Mouse (Mus musculus) gastrocnemius, adult 2 months (tissue): ENCODE results near the gene Nsd2. TPM values are rescaled to one million over a fixed set of nuclear protein-coding genes. Genes with fewer than 3 reads are reported as not detected.
"Not testable (repeated sequence)": the region's sequence is repeated elsewhere in the genome, so short reads cannot be mapped to it uniquely, and the experiment has no call there.

Experiments used
- DNase-seq: peaks from one replicate; pipeline ENCODE4 v3.0.0; 2022
- H3K27ac ChIP-seq: fragments of 200-600 bp; 2 replicates; pipeline ENCODE4 v1.8.1; 2022; ENCODE audit warnings: mild to moderate bottlenecking
- H3K4me3 ChIP-seq: fragments of 200-600 bp; 2 replicates; pipeline ENCODE4 v1.8.1; 2022; ENCODE audit warnings: mild to moderate bottlenecking, moderate library complexity
- CTCF ChIP-seq: fragments of 200-600 bp; IDR thresholded peaks from 2 replicates; pipeline ENCODE4 v1.8.1; 2022; ENCODE audit warnings: antibody characterized with exemption, mild to moderate bottlenecking, moderate library complexity
- intact Hi-C: fragments of 180-260 bp; cut with DNase I; formaldehyde crosslinking; loops from one replicate; pipeline ENCODE4 v1.15.1; 2025
- microRNA-seq: library from miRNA; unstranded; fragments of <30 nt; microRNA quantifications from one replicate; pipeline ENCODE4 v1.2.0, GENCODE M21; 2021
- total RNA-seq, 2 experiments: library from RNA; stranded (reverse); gene quantifications; 2 replicates each; pipeline ENCODE4 v1.2.3; 2021

Nsd2 gene
- total RNA-seq, 2 experiments from 2014 or later: 9.7 to 10.6 TPM

DNA sequence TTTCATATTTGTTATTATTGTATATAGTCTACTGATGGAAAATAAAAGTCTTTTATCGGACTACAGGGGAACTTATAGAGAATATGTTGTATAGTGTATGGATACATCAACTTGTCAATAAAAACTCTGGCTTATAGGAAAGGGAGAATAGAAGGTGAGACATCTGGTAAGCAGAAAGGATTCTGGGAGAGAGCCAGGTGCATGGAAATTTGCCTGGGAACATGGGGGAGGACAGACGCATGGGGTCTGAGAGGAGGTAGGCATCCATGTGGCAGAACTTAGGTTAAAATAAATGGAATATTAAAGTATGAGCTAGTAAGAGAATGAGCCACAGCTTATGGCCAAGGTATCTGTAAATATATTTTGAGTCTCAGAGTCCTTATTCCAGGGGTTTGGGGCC, 99.5 kb downstream of the Nsd2 start:
- H3K4me3 ChIP-seq: no peak overlapping the region
- intact Hi-C loops: no loop called here
- no peak for TF ChIP-seq CTCF

DNA sequence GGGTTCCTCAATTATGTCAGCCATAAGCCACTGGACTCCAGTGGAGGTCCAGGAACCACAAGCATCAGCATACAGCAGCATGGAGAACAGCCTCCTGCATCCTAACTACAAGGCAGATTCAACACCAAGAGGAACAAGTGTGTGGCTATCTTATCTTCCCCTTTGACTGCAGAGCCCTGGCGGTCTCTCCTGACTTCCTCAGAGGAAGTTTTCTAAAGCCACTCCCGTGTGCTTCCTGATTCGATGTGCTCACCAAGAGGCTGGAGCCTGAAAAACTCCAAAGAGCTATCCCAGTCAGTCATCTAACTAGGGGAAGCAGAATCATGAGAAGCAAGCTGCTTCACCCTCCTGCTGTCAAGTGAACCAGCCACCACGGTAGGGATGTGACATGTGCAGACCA, 100.4 kb downstream of the Nsd2 start:
- TF ChIP-seq CTCF: no peak
- H3K27ac ChIP-seq: peak overlapping the region; percentile 76
- no peak overlapping the region for H3K4me3 ChIP-seq
- DNase-seq: no peak
- intact Hi-C loops: no loop called here

More for the DNA sequence above, 99.5 kb downstream of the Nsd2 start:
- no peak for DNase-seq
- no peak overlapping the region for H3K27ac ChIP-seq

DNA sequence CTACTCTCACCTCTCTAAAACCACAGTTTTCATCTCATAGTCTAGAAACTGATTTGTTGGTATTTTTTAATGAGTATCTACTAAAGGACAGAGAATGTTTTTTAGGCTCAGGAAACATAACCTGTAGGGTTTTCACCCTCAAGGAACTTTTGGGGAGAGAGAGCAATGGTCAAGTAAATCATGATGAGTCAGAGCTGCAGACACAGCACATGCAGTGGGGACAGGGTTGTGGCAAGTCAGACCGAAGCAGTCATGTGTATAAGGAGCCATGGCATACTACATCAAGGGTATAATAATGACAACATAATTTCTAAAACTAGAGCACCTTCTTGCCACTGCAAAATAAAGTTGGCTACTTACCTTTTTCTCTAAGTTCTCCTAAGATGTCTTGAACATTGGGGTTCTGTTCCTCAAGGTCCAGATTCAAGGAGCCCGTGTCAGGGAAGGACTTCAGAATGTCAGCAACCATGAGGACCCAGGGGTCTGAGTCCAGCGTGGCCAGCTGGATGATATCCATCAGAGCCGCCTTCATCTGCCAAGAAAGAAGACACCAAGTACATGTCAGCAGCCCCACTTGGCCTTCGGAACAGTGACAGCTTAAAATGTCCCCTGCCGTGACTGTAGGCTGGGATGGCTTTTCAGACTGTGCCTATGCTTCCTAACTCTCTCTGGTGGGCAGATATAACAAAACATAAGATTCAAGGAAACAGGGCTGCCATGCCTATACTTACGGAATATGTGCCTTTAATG, 101.1 kb downstream of the Nsd2 start:
- TF ChIP-seq CTCF: no peak
- peak overlapping the region; percentile 76 for H3K27ac ChIP-seq
- peak; percentile 78 for DNase-seq
- no peak overlapping the region for H3K4me3 ChIP-seq
- intact Hi-C loops: no loop called here

DNA sequence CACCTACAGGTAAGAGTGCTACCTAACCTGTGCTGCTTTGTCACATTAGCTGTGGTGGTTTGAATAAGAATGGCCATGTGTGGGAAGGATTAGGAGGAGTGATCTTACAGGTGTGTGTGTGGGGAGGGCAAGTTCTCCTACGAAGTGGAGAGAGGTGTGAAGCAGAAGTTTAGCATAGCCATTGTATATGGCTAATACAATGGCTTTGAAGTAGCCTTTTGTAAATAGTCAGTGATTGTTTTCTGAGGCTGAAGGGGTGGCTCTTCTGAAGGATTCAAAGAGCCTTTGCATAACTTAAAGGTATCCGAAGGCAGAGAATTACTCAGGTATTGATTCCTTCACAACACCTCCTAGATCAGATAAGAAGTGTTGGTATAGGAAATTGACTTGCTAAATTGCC, 102.0 kb downstream of the Nsd2 start:
- DNase-seq: no peak
- Histone ChIP-seq H3K4me3 (no peak overlapping the region; the same call in 1 of the 2 replicates), H3K27ac (peak overlapping the region; percentile 76)
- intact Hi-C loops: no loop called here
- TF ChIP-seq CTCF: no peak

DNA sequence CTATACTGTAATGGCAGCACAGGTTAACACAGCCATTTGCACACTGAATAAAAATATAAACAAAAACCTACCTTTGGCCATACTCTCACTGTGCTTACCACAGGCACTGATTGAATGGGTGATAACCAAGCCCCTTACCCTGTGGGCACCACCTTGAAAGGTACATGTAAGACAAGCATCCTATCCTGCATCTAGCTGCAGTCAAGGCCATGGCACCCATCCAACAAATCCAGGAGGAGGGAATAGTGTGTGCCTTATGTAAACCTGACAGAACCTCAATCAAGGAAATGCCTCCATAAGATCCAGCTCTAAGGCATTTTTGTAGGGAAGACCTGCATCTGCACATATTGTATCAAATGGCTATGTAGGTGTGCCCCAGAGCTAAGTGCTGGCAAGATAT, 105.6 kb downstream of the Nsd2 start:
- no peak overlapping the region for H3K27ac ChIP-seq
- no peak for DNase-seq
- intact Hi-C loops: no loop called here
- no peak for TF ChIP-seq CTCF
- H3K4me3 ChIP-seq: no peak overlapping the region

DNA sequence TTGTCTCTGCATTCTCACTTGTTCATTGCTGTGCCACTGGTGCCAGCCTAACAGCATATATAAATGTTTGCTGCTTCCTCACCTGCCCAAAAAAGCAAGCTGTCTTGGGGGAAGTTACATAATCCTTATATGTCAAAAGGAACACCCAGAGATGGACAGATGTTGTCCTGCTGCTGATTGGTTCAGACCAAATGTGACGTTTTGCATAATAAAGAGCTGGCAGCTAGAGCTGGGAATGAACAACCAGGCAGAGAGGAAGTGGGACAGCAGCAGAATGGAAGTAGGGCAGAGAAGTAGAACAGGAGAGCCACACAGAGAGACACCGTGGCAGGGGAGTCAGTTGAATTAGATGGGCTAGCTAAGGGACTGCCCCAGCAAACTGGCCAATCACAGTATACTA, 111.9 kb downstream of the Nsd2 start:
- intact Hi-C loops: no loop called here
- no peak for DNase-seq
- no peak overlapping the region for H3K4me3 ChIP-seq

DNA sequence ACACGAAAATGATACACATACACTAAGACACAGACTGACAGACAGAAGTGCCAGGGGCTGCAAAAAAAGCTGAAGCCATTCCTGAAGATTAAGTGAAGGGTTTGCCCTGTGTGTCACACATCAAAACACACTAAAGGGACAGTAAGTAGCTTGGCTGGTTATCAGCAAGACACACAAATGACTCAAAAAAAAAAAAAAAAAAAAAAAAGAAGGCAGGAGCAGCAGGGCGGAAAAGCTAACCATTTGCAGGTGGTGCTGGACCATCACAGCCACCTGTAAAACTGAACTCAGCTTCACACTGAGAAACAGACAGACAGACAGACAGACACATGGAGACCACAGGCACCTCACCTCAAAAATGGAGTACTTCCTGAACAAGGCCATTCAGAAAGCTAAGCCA, 113.6 kb downstream of the Nsd2 start:
- Histone ChIP-seq H3K4me3 (peak overlapping the region; percentile 19), H3K27ac (no peak overlapping the region)
- intact Hi-C loops: no loop called here
- no peak for TF ChIP-seq CTCF
- no peak for DNase-seq

More for the DNA sequence above, 111.9 kb downstream of the Nsd2 start:
- no peak for TF ChIP-seq CTCF
- no peak overlapping the region for H3K27ac ChIP-seq

DNA sequence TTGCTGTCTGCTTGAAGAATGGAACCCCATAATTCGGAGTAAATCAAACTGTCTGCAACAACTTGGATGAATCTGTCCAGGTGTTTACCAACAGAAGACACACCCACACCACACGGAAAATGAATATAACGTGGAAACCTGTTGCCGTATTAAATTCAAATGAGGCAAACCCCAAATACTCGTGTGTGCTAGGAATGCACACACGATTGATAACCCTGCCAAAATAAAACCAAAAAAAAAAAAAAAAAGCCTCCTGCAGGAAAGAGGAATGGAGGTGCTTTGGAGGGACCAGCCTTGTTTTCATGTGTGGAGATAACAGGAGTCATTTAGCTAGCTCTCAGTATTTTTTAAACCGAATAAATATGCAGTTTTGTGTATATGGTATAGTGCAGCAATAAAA, 114.4 kb downstream of the Nsd2 start:
- Histone ChIP-seq H3K27ac (peak overlapping the region; percentile 98; the same call in 1 of the 2 replicates), H3K4me3 (peak overlapping the region; percentile 86)
- DNase-seq: no peak
- intact Hi-C loops: loop anchor here (5.0 kb wide), 2 partner anchors 113 to 153 kb away; partner anchors contain the start of genes Letm1 and Nsd2
- TF ChIP-seq CTCF: no peak

DNA sequence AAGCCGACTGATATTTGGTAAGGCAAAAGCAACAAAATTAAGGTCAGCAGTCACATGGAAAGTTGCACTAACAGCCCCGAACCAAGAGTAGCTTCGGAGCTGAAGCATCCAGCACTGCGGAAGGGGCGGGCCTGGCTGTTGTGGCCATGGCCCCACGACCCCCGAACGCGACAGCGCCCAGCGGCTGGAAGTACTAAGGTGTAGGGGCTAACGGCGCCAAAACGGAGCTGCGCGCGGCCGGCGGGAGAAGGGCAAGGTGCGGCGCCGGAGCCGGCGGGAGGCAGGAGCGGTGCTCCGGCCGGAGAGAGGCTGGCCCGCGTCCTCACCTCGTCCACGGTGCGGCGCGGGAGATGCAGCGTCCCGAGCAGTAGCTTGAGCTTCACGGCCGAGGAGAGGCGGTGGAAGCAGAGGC, 115.2 kb downstream of the Nsd2 start:
- peak overlapping the region; percentile 98 for H3K27ac ChIP-seq
- H3K4me3 ChIP-seq: peak overlapping the region; percentile 86
- DNase-seq: no peak
- intact Hi-C loops: loop anchor here (5.0 kb wide), 2 partner anchors 113 to 153 kb away; partner anchors contain the start of genes Letm1 and Nsd2
- no peak for TF ChIP-seq CTCF

DNA sequence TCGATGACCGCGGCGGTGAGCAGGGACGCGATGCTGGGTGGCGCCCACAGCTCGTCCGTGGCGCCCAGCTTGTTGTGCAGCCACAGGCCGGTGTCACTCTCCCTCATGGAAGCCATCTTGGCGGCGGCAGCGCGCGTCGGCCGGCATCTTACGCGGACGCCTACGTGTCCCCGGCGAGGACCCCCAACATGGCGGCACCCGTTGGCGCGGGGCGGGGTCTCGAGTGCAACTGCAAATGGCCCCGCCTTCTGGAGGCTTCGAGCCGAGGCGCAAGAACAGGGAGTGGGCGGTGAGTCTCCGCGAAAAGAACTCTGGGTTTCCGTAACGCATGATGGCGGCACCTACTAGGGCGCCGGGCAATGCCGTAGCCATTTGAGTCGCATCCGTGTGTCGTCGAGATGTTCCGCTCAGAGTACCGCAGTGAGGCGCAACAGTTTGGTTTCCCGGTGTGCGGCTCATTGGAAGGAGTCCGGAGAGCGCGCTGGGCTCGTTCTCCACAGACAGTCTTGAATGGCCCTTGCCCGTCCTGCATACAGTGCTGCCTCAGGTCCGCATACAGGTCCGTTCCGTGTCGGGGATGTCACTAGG, 115.7 kb downstream of the Nsd2 start, which contains the start of gene Nelfa:
TSS of gene Nelfa (minus strand) at position 294 of the 588 bp plus-strand sequence.
- intact Hi-C loops: loop anchor here (5.0 kb wide), 2 partner anchors 114 to 154 kb away; partner anchors contain the start of genes Letm1 and Nsd2
- Histone ChIP-seq H3K4me3 (peak within 1 kb of the TSS; percentile 86), H3K27ac (peak within 1 kb of the TSS; percentile 98)
- DNase-seq: peak; percentile 99
- peak; percentile 12; the same call in 1 of the 2 replicates for TF ChIP-seq CTCF

DNA sequence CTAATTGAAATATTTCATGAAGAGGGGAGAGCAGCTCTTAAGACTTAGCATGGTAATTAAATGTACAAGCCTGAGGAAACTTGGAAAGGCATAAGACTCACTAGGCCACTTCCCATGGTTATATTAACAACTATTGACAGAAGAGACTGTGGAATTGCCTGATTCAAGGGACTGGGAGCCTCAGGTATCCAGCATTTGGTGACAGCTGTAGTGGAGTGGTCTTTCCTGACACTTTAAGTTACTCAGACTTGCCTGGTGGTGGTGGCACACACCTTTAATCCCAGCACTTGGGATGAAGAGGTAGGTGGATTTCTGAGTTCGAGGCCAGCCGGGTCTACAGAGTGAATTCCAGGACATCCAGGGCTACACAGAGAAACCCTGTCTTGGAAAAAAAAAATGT, 116.7 kb downstream of the Nsd2 start:
- TF ChIP-seq CTCF: no peak
- DNase-seq: no peak
- intact Hi-C loops: loop anchor here (5.0 kb wide), 2 partner anchors 115 to 155 kb away; partner anchors contain the start of genes Letm1 and Nsd2
- Histone ChIP-seq H3K4me3 (peak overlapping the region; percentile 86), H3K27ac (peak overlapping the region; percentile 98)

DNA sequence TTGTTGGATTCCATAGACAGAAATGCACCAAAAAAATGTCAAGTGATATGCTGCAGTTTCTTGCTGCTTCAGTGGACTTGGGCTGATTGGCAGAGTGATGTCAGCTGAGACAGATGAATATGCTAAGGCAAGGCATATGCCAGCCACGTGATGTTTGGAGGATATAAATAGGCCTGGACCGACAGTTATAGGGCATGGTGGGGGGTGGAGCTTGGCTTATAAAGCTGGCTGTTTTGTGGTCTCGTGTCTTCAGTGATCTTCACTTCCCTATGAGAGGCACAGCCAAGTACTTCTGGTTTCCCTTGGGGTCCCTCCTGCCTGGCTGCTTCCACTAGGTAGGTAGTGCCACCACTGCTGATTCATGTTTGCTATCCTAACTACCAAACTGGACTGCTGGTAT, 117.9 kb downstream of the Nsd2 start:
- H3K4me3 ChIP-seq: peak overlapping the region; percentile 59
- no peak for TF ChIP-seq CTCF
- intact Hi-C loops: loop anchor here (5.0 kb wide), 2 partner anchors 116 to 156 kb away; partner anchors contain the start of genes Letm1 and Nsd2
- peak; percentile 71 for DNase-seq
- H3K27ac ChIP-seq: peak overlapping the region; percentile 98

DNA sequence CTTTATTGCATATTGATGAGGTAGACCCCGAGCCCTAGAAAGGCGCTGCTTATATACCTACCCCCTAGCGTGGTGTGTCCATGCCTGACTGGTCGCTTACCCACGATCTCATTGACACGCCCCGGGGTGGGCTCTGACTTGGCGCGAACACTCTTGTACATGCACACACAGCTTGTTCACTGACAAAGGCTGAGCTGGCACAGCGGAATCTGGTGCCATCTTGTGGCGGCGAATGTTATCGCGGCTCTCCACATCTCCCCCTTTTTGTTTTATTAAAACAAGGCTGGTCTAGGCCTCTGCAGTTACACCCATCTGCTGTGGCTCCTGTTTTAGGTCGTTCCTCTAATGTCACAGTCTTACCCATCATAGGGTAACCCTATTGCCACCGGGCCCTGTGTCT, 126.5 kb downstream of the Nsd2 start:
- TF ChIP-seq CTCF: peak; percentile 39
- H3K4me3 ChIP-seq, H3K27ac ChIP-seq, intact Hi-C loops, DNase-seq: not testable (repeated sequence)

Small RNA genes lying within 50 kb of the gene (microRNA-seq; reads per million reads assigned to microRNA genes)
- not detected for gene Mir7024

Other genes with a start within 250 kb of the Nsd2 start
- 10 to 100 TPM; 59.4 to 68.6 TPM for gene Fam53a, start 191.1 kb upstream of the Nsd2 start, total RNA-seq
- gene Gm9903, start 190.8 kb upstream of the Nsd2 start, total RNA-seq: under 1 TPM in 1 of 2 experiments, not detected in 1; 0.64 TPM
- 1 to 10 TPM; 6.3 to 7.7 TPM for gene Slbp, start 168.2 kb upstream of the Nsd2 start, total RNA-seq
- 1 to 10 TPM in 1 of 2 experiments, under 1 TPM in 1; 0.97 to 1.3 TPM for gene Tacc3, start 162.6 kb upstream of the Nsd2 start, total RNA-seq
- gene Tmem129, start 162.3 kb upstream of the Nsd2 start, total RNA-seq: 10 to 100 TPM in 1 of 2 experiments, 1 to 10 TPM in 1; 9.0 to 11.7 TPM
- gene Fgfr3, start 99.1 kb upstream of the Nsd2 start, total RNA-seq: 1 to 10 TPM; 3.0 to 7.6 TPM
- 10 to 100 TPM; 70.4 to 95.2 TPM for gene Letm1, start 37.9 kb upstream of the Nsd2 start, total RNA-seq
- 1 to 10 TPM; 7.1 to 8.2 TPM for gene Nelfa, start 115.7 kb downstream of the Nsd2 start, total RNA-seq
- not detected for gene Gm1673, start 162.7 kb downstream of the Nsd2 start, total RNA-seq
- under 1 TPM; 0.05 to 0.20 TPM for gene Nat8l, start 175.3 kb downstream of the Nsd2 start, total RNA-seq